Mouse (Mus musculus): ENCODE measurements around the gene March6. TPM values are rescaled to one million over a fixed set of nuclear protein-coding genes. Genes with fewer than 3 reads are reported as not detected.

Gene March6
- polyA plus RNA-seq, 1 experiment from 2014 or later, result 37.6 TPM

DNA sequence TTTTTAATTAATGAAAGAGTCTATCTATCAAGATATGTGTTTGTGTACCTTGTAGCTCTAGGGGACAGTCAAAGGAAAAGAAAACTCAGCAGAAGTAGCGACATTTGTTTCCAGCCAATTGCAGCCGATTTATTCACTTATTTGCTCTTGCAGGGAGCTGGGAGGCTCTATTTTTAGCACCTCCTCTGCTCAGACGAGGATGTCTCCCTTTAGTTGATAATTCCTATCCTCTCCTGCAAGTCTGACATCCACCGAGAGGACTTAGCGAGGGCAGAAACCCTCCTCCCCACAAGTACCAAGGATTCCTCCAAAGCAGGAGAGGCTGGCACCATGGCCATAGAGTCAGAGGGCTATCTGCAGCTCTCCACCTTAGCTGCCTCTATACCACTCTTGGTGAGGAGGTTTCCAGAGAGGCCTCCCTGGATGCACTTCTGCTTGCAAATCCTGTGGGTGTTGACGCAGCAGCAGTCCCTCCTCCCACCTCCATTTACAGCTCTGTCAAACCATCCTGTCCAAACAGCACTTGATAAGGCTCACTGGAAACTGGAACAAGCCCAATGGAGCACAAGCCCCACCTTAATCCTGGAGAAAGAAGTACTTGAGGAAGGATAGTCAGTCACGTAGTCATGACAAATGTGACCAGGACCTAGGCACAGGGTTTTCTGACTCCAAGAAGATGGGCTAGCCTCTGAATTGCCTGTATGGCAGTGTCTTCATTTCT is 108.0 kb downstream of the March6 start:
- Histone ChIP-seq H3K27ac (replicated peaks in 1 of 2; ENCODE audit: control insufficient read depth in 1 of 2, insufficient read depth in 1 of 2, low read depth in 2 of 2, low read length in 2 of 2) (peak overlapping the region; percentile 77 to 84), H3K4me1 (ENCODE audit: control insufficient read depth in 2 of 2, insufficient read depth in 2 of 2, low read length in 2 of 2) (peaks cover 15 to 17% of the 10 kb centered on the region in 2 experiments)
- 4% methylated on average over 7 of the region's 7 CpGs for WGBS

DNA sequence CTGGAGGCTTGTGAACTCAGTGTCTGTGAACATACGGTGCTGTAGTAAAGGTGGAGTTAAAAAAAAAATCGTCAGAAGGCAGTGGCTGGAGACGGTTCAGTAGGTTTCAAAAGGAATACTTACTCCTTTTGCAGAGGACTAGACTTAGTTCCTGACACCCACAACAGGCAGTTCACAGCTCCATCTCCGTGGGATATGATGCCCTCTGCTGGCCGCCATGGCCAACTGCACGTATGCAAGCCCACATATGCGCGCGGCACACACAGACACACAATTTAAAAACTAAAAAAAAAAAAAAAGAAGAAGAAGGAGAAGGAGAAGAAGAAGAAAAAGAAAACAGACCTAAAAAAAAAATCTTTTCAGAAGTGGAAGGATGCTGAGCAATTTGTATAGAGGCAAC is 111.8 kb downstream of the March6 start:
- 32% methylated on average over 9 of the region's 9 CpGs for WGBS
- Histone ChIP-seq H3K27me3 (ENCODE audit: control insufficient read depth, insufficient read depth, low read length) (no peaks in the 10 kb centered on the region), H3K27ac (replicated peaks in 1 of 2; ENCODE audit: control insufficient read depth in 1 of 2, insufficient read depth in 1 of 2, low read depth in 2 of 2, low read length in 2 of 2) (no peak overlapping the region), H3K36me3 (ENCODE audit: control insufficient read depth, insufficient read depth, low read length) (no peaks in the 10 kb centered on the region), H3K4me1 (ENCODE audit: control insufficient read depth in 2 of 2, insufficient read depth in 2 of 2, low read length in 2 of 2) (peaks cover 15 to 19% of the 10 kb centered on the region in 2 experiments), H3K4me2 (ENCODE audit: low read length) (peak overlapping the region; percentile 55; the same call in 1 of the 2 replicates), H3K4me3 (ENCODE audit: control insufficient read depth in 1 of 2, insufficient read depth in 1 of 2, low read depth in 1 of 2, low read length in 2 of 2) (no peak overlapping the region), H3K9ac (ENCODE audit: low read length) (no peak overlapping the region), H3K9me3 (ENCODE audit: control insufficient read depth, low read length) (0 out of 2 replicates have a peak, but pooled peaks cover 3% of the 10 kb centered on the region)
- no peak for ATAC-seq (ENCODE audit: insufficient number of reproducible peaks, insufficient read depth, low FRiP score, low read depth)

More for the DNA sequence above, 108.0 kb downstream of the March6 start:
- peak overlapping the region; percentile 52 for H3K4me2 ChIP-seq (ENCODE audit: low read length)
- H3K9ac ChIP-seq (ENCODE audit: low read length), result 0 out of 2 replicates have a peak overlapping the region, but pooled peaks have one; percentile 30
- ATAC-seq (ENCODE audit: insufficient number of reproducible peaks, insufficient read depth, low FRiP score, low read depth), result peak; percentile 74
- H3K27me3 ChIP-seq (ENCODE audit: control insufficient read depth, insufficient read depth, low read length), result no peaks in the 10 kb centered on the region
- no peaks in the 10 kb centered on the region for H3K36me3 ChIP-seq (ENCODE audit: control insufficient read depth, insufficient read depth, low read length)
- H3K4me3 ChIP-seq (ENCODE audit: control insufficient read depth in 1 of 2, insufficient read depth in 1 of 2, low read depth in 1 of 2, low read length in 2 of 2), result no peak overlapping the region
- 0 out of 2 replicates have a peak, but pooled peaks cover 3% of the 10 kb centered on the region for H3K9me3 ChIP-seq (ENCODE audit: control insufficient read depth, low read length)

DNA sequence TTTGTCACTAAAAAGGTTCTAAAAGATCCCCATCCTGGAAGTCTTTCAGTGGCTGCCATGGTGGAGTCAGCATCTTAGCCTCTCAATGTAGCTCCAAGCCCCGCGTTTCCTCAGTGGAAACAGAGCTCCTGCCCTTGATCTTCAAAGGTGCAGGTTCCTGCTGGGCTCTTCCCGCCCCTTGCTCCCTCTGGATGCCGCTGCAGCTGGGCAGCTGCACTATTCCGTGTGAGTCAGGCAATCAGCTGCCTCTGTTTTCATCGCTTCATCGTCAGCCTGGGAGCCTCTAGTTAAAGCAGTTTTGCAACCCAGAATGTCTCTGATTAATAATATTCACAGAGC is 112.2 kb downstream of the March6 start:
- 0 out of 4 replicates have a peak overlapping the region, but pooled peaks of 1 of the 2 experiments have one; percentile 3 for H3K4me3 ChIP-seq (ENCODE audit: control insufficient read depth in 1 of 2, insufficient read depth in 1 of 2, low read depth in 1 of 2, low read length in 2 of 2)

DNA sequence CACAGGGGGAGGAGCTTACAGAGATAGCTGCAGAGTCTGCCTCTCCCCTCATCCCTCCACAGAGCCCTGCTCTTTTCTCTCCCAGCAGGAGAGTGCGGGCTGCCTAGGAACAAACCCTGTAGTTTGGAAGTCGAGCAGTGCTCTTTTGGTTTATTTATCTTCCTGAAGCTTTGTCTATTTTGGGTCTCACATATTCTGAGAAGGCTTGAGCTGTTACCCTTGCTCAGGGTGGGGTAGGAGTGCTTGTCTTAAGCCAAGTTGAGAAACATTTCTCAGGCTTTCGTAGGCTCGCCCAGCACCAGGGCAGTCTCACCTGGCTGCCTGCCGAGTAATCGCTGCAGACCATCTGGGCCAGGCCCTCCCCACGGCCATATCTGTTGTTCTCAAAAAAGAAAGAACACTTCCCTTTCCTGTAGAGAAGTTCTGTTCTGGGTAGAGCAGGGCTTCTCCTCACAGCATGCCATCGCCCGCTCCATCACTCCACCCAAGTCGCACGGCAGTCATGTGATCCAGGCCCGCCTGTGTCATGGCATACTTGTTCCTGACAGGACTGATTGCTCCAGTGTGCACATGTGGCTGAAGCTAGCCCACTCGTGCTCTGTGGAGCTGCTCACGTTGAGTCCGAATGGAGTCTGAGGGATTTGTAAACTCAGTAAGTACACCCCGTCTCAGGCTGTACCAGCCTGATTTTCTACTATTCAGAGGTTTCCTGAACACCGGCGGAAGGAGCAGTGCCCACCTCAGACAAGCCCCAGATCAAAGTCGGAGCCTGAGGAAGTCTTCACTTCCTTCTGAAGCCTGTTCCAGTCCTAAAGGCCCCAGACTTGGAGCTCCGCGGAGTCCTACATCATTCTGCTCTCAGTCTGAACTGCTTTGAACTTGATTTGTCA is 112.8 kb downstream of the March6 start:
- peak overlapping the region; percentile 55 for H3K4me2 ChIP-seq (ENCODE audit: low read length)
- H3K9me3 ChIP-seq (ENCODE audit: control insufficient read depth, low read length), result 0 out of 2 replicates have a peak, but pooled peaks cover 3% of the 10 kb centered on the region
- H3K4me1 ChIP-seq (ENCODE audit: control insufficient read depth in 2 of 2, insufficient read depth in 2 of 2, low read length in 2 of 2), result peaks cover 14 to 18% of the 10 kb centered on the region in 2 experiments
- H3K4me3 ChIP-seq (ENCODE audit: control insufficient read depth in 1 of 2, insufficient read depth in 1 of 2, low read depth in 1 of 2, low read length in 2 of 2), result peak overlapping the region; percentile 3 to 11; a peak in 1 of 4 replicates
- peak; percentile 54; the same call in 1 of the 2 replicates for ATAC-seq (ENCODE audit: insufficient number of reproducible peaks, insufficient read depth, low FRiP score, low read depth)
- WGBS, result 34% methylated on average over 21 of the region's 21 CpGs
- no peaks in the 10 kb centered on the region for H3K36me3 ChIP-seq (ENCODE audit: control insufficient read depth, insufficient read depth, low read length)
- H3K27ac ChIP-seq (replicated peaks in 1 of 2; ENCODE audit: control insufficient read depth in 1 of 2, insufficient read depth in 1 of 2, low read depth in 2 of 2, low read length in 2 of 2), result peak overlapping the region; percentile 11 to 44; a peak in 1 of 4 replicates
- peak overlapping the region; percentile 34; the same call in 1 of the 2 replicates for H3K9ac ChIP-seq (ENCODE audit: low read length)
- no peaks in the 10 kb centered on the region for H3K27me3 ChIP-seq (ENCODE audit: control insufficient read depth, insufficient read depth, low read length)

More for the DNA sequence above, 112.2 kb downstream of the March6 start:
- Histone ChIP-seq H3K27ac (replicated peaks in 1 of 2; ENCODE audit: control insufficient read depth in 1 of 2, insufficient read depth in 1 of 2, low read depth in 2 of 2, low read length in 2 of 2) (no peak overlapping the region), H3K4me2 (ENCODE audit: low read length) (peak overlapping the region; percentile 55), H3K36me3 (ENCODE audit: control insufficient read depth, insufficient read depth, low read length) (no peaks in the 10 kb centered on the region), H3K9ac (ENCODE audit: low read length) (peak overlapping the region; percentile 34; the same call in 1 of the 2 replicates), H3K4me1 (ENCODE audit: control insufficient read depth in 2 of 2, insufficient read depth in 2 of 2, low read length in 2 of 2) (peaks cover 15 to 19% of the 10 kb centered on the region in 2 experiments), H3K27me3 (ENCODE audit: control insufficient read depth, insufficient read depth, low read length) (no peaks in the 10 kb centered on the region), H3K9me3 (ENCODE audit: control insufficient read depth, low read length) (0 out of 2 replicates have a peak, but pooled peaks cover 3% of the 10 kb centered on the region)
- no peak for ATAC-seq (ENCODE audit: insufficient number of reproducible peaks, insufficient read depth, low FRiP score, low read depth)
- 14% methylated on average over 7 of the region's 7 CpGs for WGBS

DNA sequence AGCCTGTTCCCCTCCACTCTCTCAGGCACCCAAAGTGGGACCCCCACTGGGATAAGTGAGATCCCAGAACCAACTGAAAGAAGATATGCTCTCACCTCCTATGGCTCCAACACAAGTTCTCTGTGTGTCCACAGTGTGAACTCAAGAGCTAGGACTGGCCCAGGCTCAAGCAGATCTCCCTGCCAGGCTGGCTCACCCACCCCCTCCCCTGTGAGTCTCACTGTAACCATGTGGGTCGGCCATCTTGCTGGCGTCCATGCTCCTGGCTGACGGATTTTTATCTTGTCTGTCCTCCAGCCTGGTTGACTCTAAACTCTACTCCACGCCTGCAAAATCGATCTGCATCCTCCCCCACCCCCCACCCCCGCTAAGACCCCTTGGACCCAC is 113.5 kb downstream of the March6 start:
- Histone ChIP-seq H3K9me3 (ENCODE audit: control insufficient read depth, low read length) (0 out of 2 replicates have a peak, but pooled peaks cover 3% of the 10 kb centered on the region), H3K27ac (replicated peaks in 1 of 2; ENCODE audit: control insufficient read depth in 1 of 2, insufficient read depth in 1 of 2, low read depth in 2 of 2, low read length in 2 of 2) (peak overlapping the region in 1 of 2 experiments; percentile 44; a peak in 1 of 4 replicates), H3K4me3 (ENCODE audit: control insufficient read depth in 1 of 2, insufficient read depth in 1 of 2, low read depth in 1 of 2, low read length in 2 of 2) (no peak overlapping the region), H3K36me3 (ENCODE audit: control insufficient read depth, insufficient read depth, low read length) (no peaks in the 10 kb centered on the region), H3K27me3 (ENCODE audit: control insufficient read depth, insufficient read depth, low read length) (no peaks in the 10 kb centered on the region), H3K4me2 (ENCODE audit: low read length) (0 out of 2 replicates have a peak overlapping the region, but pooled peaks have one; percentile 55), H3K9ac (ENCODE audit: low read length) (no peak overlapping the region), H3K4me1 (ENCODE audit: control insufficient read depth in 2 of 2, insufficient read depth in 2 of 2, low read length in 2 of 2) (peaks cover 12% of the 10 kb centered on the region in 2 experiments)
- WGBS, result 48% methylated on average over 6 of the region's 6 CpGs
- no peak for ATAC-seq (ENCODE audit: insufficient number of reproducible peaks, insufficient read depth, low FRiP score, low read depth)

DNA sequence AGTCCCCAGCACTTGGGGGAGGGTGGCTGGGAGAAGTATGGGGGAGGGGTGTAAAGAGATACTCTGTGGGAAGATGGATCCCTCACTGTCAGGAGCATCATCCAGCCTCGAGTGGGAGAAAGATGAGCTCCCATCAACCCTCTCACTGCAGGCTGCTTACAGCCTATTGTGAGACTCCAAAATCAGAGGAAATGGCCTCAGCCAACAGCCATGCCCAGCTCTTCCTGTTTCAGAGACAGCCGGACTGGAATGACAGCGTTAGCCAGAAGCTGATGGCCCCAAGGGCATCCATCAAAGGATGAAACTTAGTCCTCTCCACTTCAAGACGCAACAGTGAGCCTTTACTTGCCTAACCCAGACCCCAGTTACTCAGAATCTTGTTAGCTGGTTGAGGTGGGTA is 115.7 kb downstream of the March6 start:
- Histone ChIP-seq H3K27me3 (ENCODE audit: control insufficient read depth, insufficient read depth, low read length) (no peaks in the 10 kb centered on the region), H3K4me2 (ENCODE audit: low read length) (no peak overlapping the region), H3K9ac (ENCODE audit: low read length) (no peak overlapping the region), H3K36me3 (ENCODE audit: control insufficient read depth, insufficient read depth, low read length) (no peaks in the 10 kb centered on the region), H3K4me3 (ENCODE audit: control insufficient read depth in 1 of 2, insufficient read depth in 1 of 2, low read depth in 1 of 2, low read length in 2 of 2) (no peak overlapping the region), H3K27ac (replicated peaks in 1 of 2; ENCODE audit: control insufficient read depth in 1 of 2, insufficient read depth in 1 of 2, low read depth in 2 of 2, low read length in 2 of 2) (no peak overlapping the region), H3K4me1 (ENCODE audit: control insufficient read depth in 2 of 2, insufficient read depth in 2 of 2, low read length in 2 of 2) (peaks cover 12% of the 10 kb centered on the region in 2 experiments), H3K9me3 (ENCODE audit: control insufficient read depth, low read length) (0 out of 2 replicates have a peak, but pooled peaks cover 3% of the 10 kb centered on the region)
- WGBS, result 66% methylated on average over 4 of the region's 4 CpGs
- ATAC-seq (ENCODE audit: insufficient number of reproducible peaks, insufficient read depth, low FRiP score, low read depth), result 0 out of 2 replicates have a peak, but pooled peaks have one; percentile 5

DNA sequence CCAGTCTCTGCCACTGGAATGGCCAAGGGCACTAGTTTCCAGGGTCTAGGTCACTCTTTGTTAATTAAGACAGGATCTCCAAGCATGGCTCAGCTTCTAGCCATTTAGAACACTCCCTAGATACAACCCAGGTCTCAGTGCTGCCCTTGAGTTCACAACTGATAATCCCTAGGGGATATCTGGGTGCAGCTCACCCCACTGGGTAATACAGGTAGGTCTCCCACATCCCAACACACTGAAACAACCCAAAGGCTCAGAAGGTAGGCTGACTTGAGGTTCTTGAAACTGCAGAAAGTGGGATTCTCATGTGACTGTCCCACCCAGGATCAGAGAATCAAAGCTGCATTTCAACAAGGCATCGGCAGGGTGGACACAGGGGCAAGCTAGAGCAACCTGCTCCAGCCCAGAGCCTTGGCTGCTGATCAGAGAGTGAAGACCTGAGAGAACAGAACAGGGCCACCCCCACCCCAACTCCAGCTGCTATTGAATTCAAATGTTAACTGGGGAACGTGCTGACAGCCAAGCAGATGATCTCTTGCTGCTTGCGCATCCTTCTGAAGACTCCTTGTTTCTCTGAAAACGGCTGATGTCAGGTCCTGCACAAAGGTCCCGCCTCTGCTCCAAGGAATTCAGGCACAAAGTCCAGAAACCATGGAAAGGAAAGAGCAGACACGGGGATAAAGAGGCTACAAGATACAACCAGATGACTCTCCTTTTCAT is 116.5 kb downstream of the March6 start:
- Histone ChIP-seq H3K27me3 (ENCODE audit: control insufficient read depth, insufficient read depth, low read length) (no peaks in the 10 kb centered on the region), H3K9ac (ENCODE audit: low read length) (no peak overlapping the region), H3K27ac (replicated peaks in 1 of 2; ENCODE audit: control insufficient read depth in 1 of 2, insufficient read depth in 1 of 2, low read depth in 2 of 2, low read length in 2 of 2) (no peak overlapping the region), H3K36me3 (ENCODE audit: control insufficient read depth, insufficient read depth, low read length) (no peaks in the 10 kb centered on the region), H3K4me3 (ENCODE audit: control insufficient read depth in 1 of 2, insufficient read depth in 1 of 2, low read depth in 1 of 2, low read length in 2 of 2) (no peak overlapping the region), H3K9me3 (ENCODE audit: control insufficient read depth, low read length) (0 out of 2 replicates have a peak, but pooled peaks cover 3% of the 10 kb centered on the region), H3K4me1 (ENCODE audit: control insufficient read depth in 2 of 2, insufficient read depth in 2 of 2, low read length in 2 of 2) (peaks cover 12% of the 10 kb centered on the region in 2 experiments), H3K4me2 (ENCODE audit: low read length) (no peak overlapping the region)
- ATAC-seq (ENCODE audit: insufficient number of reproducible peaks, insufficient read depth, low FRiP score, low read depth), result no peak
- 47% methylated on average over 6 of the region's 6 CpGs for WGBS
